Mouse (Mus musculus) MEL (cell line): ENCODE results near the gene Acvr1.

ENCODE experiments used
- BHLHE40 ChIP-seq: IDR thresholded peaks from 2 replicates; pipeline ENCODE4 v1.6.1; 2012; ENCODE audit warnings: low read depth, mild to moderate bottlenecking, inconsistent platforms, low read length, improper control_type of control experiment, borderline replicate concordance
- CTCF ChIP-seq, 3 experiments: IDR thresholded peaks in 2 of 3; conservative IDR thresholded peaks in 1 of 3; 2 replicates each; pipeline ENCODE4 v1.5.1; 2011 to 2012; ENCODE audit warnings: low read length in 3 of 3, low read depth in 2 of 3, mild to moderate bottlenecking in 2 of 3, improper control_type of control experiment in 1 of 3, inconsistent platforms in 1 of 3, mixed read lengths in 1 of 3, moderate library complexity in 1 of 3; ENCODE audit not compliant: control insufficient read depth in 1 of 3, insufficient read depth in 1 of 3, poor library complexity in 1 of 3, severe bottlenecking in 1 of 3
- E2F4 ChIP-seq: IDR thresholded peaks from 2 replicates; pipeline ENCODE4 v1.6.1; 2011; ENCODE audit warnings: low read depth, low read length, improper control_type of control experiment, borderline replicate concordance
- EP300 ChIP-seq, 2 experiments: IDR thresholded peaks; 2 replicates each; pipeline ENCODE4 v1.6.1; 2011; ENCODE audit warnings: improper control_type of control experiment in 2 of 2, low read length in 2 of 2, low read depth in 1 of 2, mild to moderate bottlenecking in 1 of 2
- GATA1 ChIP-seq: IDR thresholded peaks from 2 replicates; pipeline ENCODE4 v1.6.1; 2011; ENCODE audit warnings: low read depth, low read length, improper control_type of control experiment
- MXI1 ChIP-seq: IDR thresholded peaks from 2 replicates; pipeline ENCODE4 v1.6.1; 2011; ENCODE audit warnings: mild to moderate bottlenecking, low read depth, low read length, improper control_type of control experiment
- NELFE ChIP-seq: IDR thresholded peaks from 2 replicates; pipeline ENCODE4 v1.6.1; 2011; ENCODE audit warnings: low read depth, low read length, improper control_type of control experiment
- POLR2A ChIP-seq, 2 experiments: IDR thresholded peaks; 2 replicates each; pipeline ENCODE4 v1.6.1; 2011 to 2012; ENCODE audit warnings: low read length in 2 of 2, mild to moderate bottlenecking in 2 of 2, control low read depth in 1 of 2, improper control_type of control experiment in 1 of 2, low read depth in 1 of 2, moderate library complexity in 1 of 2; ENCODE audit not compliant: control insufficient read depth in 1 of 2, insufficient read depth in 1 of 2, poor library complexity in 1 of 2
- RAD21 ChIP-seq: IDR thresholded peaks from 2 replicates; pipeline ENCODE4 v1.6.1; 2011; ENCODE audit warnings: mild to moderate bottlenecking, low read depth, low read length, improper control_type of control experiment
- RCOR1 ChIP-seq: IDR thresholded peaks from 2 replicates; pipeline ENCODE4 v1.6.1; 2012; ENCODE audit warnings: low read depth, mild to moderate bottlenecking, inconsistent platforms, low read length, improper control_type of control experiment

- TF ChIP-seq BHLHE40, result no peak
- TF ChIP-seq NELFE, result no peak
- TF ChIP-seq CTCF (IDR thresholded peaks at IDR 0.05 in 2 of 3, conservative IDR thresholded peaks at IDR 0.05 in 1 of 3; ENCODE audit: control insufficient read depth in 1 of 3, insufficient read depth in 1 of 3, low read depth in 2 of 3, low read length in 3 of 3, poor library complexity in 1 of 3, severe bottlenecking in 1 of 3), result no peak
- no peak for TF ChIP-seq E2F4
- TF ChIP-seq MXI1, result no peak
- TF ChIP-seq EP300 (IDR thresholded peaks at IDR 0.05; ENCODE audit: low read depth in 1 of 2, low read length in 2 of 2), result no peak
- no peak for TF ChIP-seq POLR2A (IDR thresholded peaks at IDR 0.05; ENCODE audit: control insufficient read depth in 1 of 2, insufficient read depth in 1 of 2, low read depth in 1 of 2, low read length in 2 of 2, poor library complexity in 1 of 2)
- no peak for TF ChIP-seq RAD21
- TF ChIP-seq GATA1, result no peak
- TF ChIP-seq RCOR1, result no peak
These were observed 46.8 kb upstream of the Acvr1 start for GRCm38 (mm10) chr2:58613720-58614119.
